Mouse (Mus musculus) ES-E14 (cell line): Measurements from ENCODE around the gene Il18bp.

Source experiments
- CHD2 ChIP-seq: IDR thresholded peaks from 2 replicates; pipeline ENCODE4 v1.6.1; 2014; ENCODE audit warnings: mild to moderate bottlenecking, low read depth, low read length, inconsistent platforms
- MAFK ChIP-seq: IDR thresholded peaks from 2 replicates; pipeline ENCODE4 v1.6.1; 2014; ENCODE audit warnings: mild to moderate bottlenecking, low read depth, low read length, inconsistent platforms; ENCODE audit not compliant: insufficient read depth
- ZC3H11A ChIP-seq: IDR thresholded peaks from 2 replicates; pipeline ENCODE4 v1.6.1; 2012; ENCODE audit warnings: low read depth, mild to moderate bottlenecking, inconsistent platforms, low read length, borderline replicate concordance
- ZNF384 ChIP-seq: IDR thresholded peaks from 2 replicates; pipeline ENCODE4 v1.6.1; 2012; ENCODE audit warnings: low read depth, low read length, inconsistent platforms

DNA sequence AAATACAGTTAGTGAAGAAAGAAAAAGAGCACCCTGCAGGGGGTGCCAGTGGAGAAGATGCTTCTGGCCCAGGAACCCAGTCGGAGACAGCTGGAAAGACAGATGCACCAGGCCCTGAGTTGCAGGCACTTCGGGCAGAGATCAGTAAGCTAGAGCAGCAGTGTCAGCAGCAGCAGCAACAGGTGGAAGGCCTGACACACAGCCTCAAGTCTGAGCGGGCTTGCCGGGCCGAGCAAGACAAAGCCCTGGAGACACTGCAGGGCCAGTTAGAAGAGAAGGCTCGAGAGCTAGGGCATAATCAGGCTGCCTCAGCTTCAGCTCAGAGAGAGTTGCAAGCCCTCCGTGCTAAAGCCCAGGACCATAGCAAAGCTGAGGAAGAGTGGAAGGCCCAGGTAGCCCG is 18.2 kb downstream of the Il18bp start:
- TF ChIP-seq ZC3H11A, result no peak
- TF ChIP-seq ZNF384, result no peak
- TF ChIP-seq MAFK, result no peak
- TF ChIP-seq CHD2, result no peak
